Mouse (Mus musculus): ENCODE measurements around the gene Dnaic1.

- TF ChIP-seq CTCF (IDR thresholded peaks at IDR 0.05; ENCODE audit: insufficient read depth, low read length) (no peak), POLR2A (IDR thresholded peaks at IDR 0.05; ENCODE audit: borderline replicate concordance, extremely low read depth, low read depth, low read length) (no peak)
Measured at GRCm38 (mm10) chr4:41666646-41667045, 97.1 kb downstream of the Dnaic1 start.

Measured in lung, adult 2 months (tissue).